Mouse (Mus musculus) midbrain, embryonic 16.5 days (tissue): ENCODE measurements around the gene Csf2rb. TPM values are rescaled to one million over a fixed set of nuclear protein-coding genes. Genes with fewer than 3 reads are reported as not detected.

ENCODE experiments used
- ATAC-seq: fragments of 200-750 bp; cut with Nextera tagmentation; 2 replicates; pipeline ENCODE4 v1.8.0; 2017; ENCODE audit warnings: moderate TSS enrichment
- H3K27ac ChIP-seq: fragments of 300-500 bp; sonication (generic); 2 replicates; pipeline ENCODE4 v1.5.1; 2014; ENCODE audit warnings: mild to moderate bottlenecking, low read length, mixed read lengths
- H3K27me3 ChIP-seq: fragments of 300-500 bp; sonication (generic); 2 replicates; pipeline ENCODE4 v1.6.1; 2014; ENCODE audit warnings: low read depth, low read length, mixed read lengths; ENCODE audit not compliant: control insufficient read depth, insufficient read depth
- H3K36me3 ChIP-seq: fragments of 300-500 bp; sonication (generic); 2 replicates; pipeline ENCODE4 v1.6.1; 2014; ENCODE audit warnings: mild to moderate bottlenecking, low read length, moderate library complexity, mixed read lengths; ENCODE audit not compliant: control insufficient read depth, insufficient read depth
- H3K4me1 ChIP-seq: fragments of 300-500 bp; sonication (generic); 2 replicates; pipeline ENCODE4 v1.6.1; 2014; ENCODE audit warnings: mild to moderate bottlenecking, low read length, mixed read lengths; ENCODE audit not compliant: control insufficient read depth, insufficient read depth
- H3K4me2 ChIP-seq: fragments of 300-500 bp; sonication (generic); 2 replicates; pipeline ENCODE4 v1.6.1; 2014; ENCODE audit warnings: mild to moderate bottlenecking, low read length, mixed read lengths
- H3K4me3 ChIP-seq: fragments of 300-500 bp; sonication (generic); 2 replicates; pipeline ENCODE4 v1.5.1; 2014; ENCODE audit warnings: low read depth, mild to moderate bottlenecking, low read length, moderate library complexity, mixed read lengths
- H3K9ac ChIP-seq: fragments of 300-500 bp; sonication (generic); 2 replicates; pipeline ENCODE4 v1.6.1; 2014; ENCODE audit warnings: low read depth, low read length, mixed read lengths
- H3K9me3 ChIP-seq: fragments of 300-500 bp; sonication (generic); replicated peaks from 2 replicates; pipeline ENCODE4 v1.6.1; 2014; ENCODE audit warnings: mild to moderate bottlenecking, low read length, mixed read lengths; ENCODE audit not compliant: control insufficient read depth, poor library complexity, severe bottlenecking
- WGBS: fragments of 180-500 bp; shearing (Covaris S2); extraction: QIAGEN DNeasy Blood & Tissue Kit; methylation state at CpG from one replicate; pipeline ENCODE4 v1.1.7; 2014; 5-methylcytosine and 5-hydroxymethylcytosine counted together
- polyA plus RNA-seq: library from polyadenylated mRNA; unstranded; fragments of >200 nt; fragmentation: Nextera tagmentation; extraction: Ambion mirVana; gene quantifications from 2 replicates; pipeline ENCODE4 v1.2.1, GENCODE M21; 2015

Gene Csf2rb
- polyA plus RNA-seq, 1 experiment from 2014 or later = 0.48 TPM

- no peak for ATAC-seq
- Histone ChIP-seq H3K36me3 (no peaks in the 10 kb centered on the region), H3K9ac (no peak overlapping the region)
Measured at GRCm38 (mm10) chr15:78365916-78366315, 40.4 kb downstream of the Csf2rb start.

GRCm38 (mm10) chr15:78366875-78367274 lies 41.3 kb downstream of the Csf2rb start:
- no peak for ATAC-seq
- WGBS = 80% methylated on average over 8 of the region's 8 CpGs
- H3K9ac ChIP-seq = no peak overlapping the region

More at GRCm38 (mm10) chr15:78365916-78366315, 40.4 kb downstream of the Csf2rb start:
- 81% methylated on average over 2 of the region's 2 CpGs for WGBS
- Histone ChIP-seq H3K27me3 (no peaks in the 10 kb centered on the region; the same call in 1 of the 2 replicates), H3K4me1 (no peaks in the 10 kb centered on the region), H3K4me3 (no peak overlapping the region), H3K27ac (no peak overlapping the region), H3K4me2 (no peak overlapping the region), H3K9me3 (0 out of 2 replicates have a peak, but pooled peaks cover 3% of the 10 kb centered on the region)

DNA sequence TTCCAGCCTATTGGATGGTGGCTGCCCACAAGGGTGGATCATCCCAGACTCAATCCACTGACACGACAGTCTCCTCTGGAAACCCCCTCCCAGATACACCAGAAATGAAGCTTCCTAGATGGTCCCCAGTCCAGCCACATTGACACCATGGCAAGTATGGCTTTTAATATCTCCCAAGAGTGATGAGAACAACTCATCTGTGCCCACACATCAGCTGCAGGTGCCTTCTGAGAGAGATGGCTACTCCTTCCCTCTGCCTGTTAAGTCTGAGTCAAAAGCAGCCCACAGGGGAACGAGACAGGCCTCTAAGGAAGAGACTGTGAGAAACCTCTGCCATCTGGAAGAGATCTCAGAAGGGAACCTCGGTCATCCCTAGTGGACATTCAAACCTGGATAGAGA lies 42.3 kb downstream of the Csf2rb start:
- Histone ChIP-seq H3K9me3 (no peaks in the 10 kb centered on the region), H3K4me2 (no peak overlapping the region), H3K27me3 (no peaks in the 10 kb centered on the region; the same call in 1 of the 2 replicates), H3K4me3 (no peak overlapping the region), H3K27ac (no peak overlapping the region), H3K9ac (no peak overlapping the region), H3K4me1 (no peaks in the 10 kb centered on the region), H3K36me3 (no peaks in the 10 kb centered on the region)
- WGBS = 75% methylated on average over 3 of the region's 3 CpGs
- no peak for ATAC-seq

More at GRCm38 (mm10) chr15:78366875-78367274, 41.3 kb downstream of the Csf2rb start:
- Histone ChIP-seq H3K4me3 (no peak overlapping the region), H3K36me3 (no peaks in the 10 kb centered on the region), H3K4me1 (no peaks in the 10 kb centered on the region), H3K27ac (no peak overlapping the region), H3K4me2 (no peak overlapping the region), H3K9me3 (0 out of 2 replicates have a peak, but pooled peaks cover 3% of the 10 kb centered on the region), H3K27me3 (no peaks in the 10 kb centered on the region; the same call in 1 of the 2 replicates)

GRCm38 (mm10) chr15:78368926-78369346 lies 43.4 kb downstream of the Csf2rb start:
- Histone ChIP-seq H3K4me3 (no peak overlapping the region), H3K36me3 (no peaks in the 10 kb centered on the region), H3K9me3 (no peaks in the 10 kb centered on the region), H3K4me2 (no peak overlapping the region), H3K9ac (no peak overlapping the region), H3K27ac (no peak overlapping the region), H3K4me1 (no peaks in the 10 kb centered on the region), H3K27me3 (no peaks in the 10 kb centered on the region; the same call in 1 of the 2 replicates)
- ATAC-seq = no peak
- WGBS = 15% methylated on average over 8 of the region's 8 CpGs

DNA sequence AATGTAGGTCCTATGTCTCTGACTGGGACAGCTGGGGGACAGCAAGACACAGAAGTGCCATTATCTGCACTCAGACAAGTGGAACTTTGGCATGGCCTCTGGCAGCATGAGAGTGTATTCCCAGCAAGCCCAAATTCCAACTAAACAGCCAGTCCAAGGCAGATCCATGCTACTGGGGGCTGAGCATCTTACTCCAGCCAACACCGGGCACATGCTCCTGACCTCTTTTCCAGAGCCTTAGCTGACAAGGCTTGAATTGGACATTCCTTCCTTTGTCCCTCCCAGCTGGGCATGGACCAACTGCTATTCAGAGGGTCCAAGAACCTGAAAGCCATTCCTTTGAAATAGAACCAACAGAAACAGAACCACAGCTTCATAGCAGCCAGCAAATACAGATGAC lies 44.1 kb downstream of the Csf2rb start:
- H3K9ac ChIP-seq = no peak overlapping the region
- H3K27me3 ChIP-seq = no peaks in the 10 kb centered on the region; the same call in 1 of the 2 replicates
- H3K4me2 ChIP-seq = no peak overlapping the region
- H3K9me3 ChIP-seq = no peaks in the 10 kb centered on the region
- WGBS = 36% methylated on average over 1 of the region's 1 CpGs
- H3K27ac ChIP-seq = no peak overlapping the region
- H3K4me3 ChIP-seq = no peak overlapping the region
- no peaks in the 10 kb centered on the region for H3K36me3 ChIP-seq
- H3K4me1 ChIP-seq = no peaks in the 10 kb centered on the region
- ATAC-seq = peak; percentile 54; the same call in 1 of the 2 replicates

GRCm38 (mm10) chr15:78372796-78373195 lies 47.2 kb downstream of the Csf2rb start:
- WGBS = 84% methylated on average over 3 of the region's 3 CpGs
- Histone ChIP-seq H3K36me3 (no peaks in the 10 kb centered on the region), H3K4me3 (no peak overlapping the region), H3K27ac (no peak overlapping the region), H3K9me3 (no peaks in the 10 kb centered on the region), H3K4me2 (no peak overlapping the region), H3K9ac (no peak overlapping the region), H3K27me3 (no peaks in the 10 kb centered on the region; the same call in 1 of the 2 replicates), H3K4me1 (no peaks in the 10 kb centered on the region)
- no peak for ATAC-seq

DNA sequence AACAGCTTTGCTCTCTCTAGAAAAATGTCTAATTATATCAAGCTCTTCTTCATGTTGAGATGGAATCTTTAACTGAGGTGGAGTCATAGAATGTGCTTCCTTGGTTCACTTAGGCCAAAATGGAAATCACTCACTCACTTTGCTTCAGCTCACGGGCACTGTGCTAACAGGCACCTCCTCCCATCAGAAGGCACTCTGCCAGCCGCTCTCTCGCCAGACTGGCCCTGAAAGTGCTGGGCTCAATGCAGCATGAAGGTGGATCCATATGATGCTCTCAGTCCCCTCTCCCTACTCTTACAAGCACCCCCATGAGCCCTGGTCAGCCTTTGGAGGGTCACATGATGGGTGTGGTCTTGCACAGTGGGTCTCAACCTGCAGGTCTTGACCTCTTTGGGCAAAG lies 48.7 kb downstream of the Csf2rb start:
- Histone ChIP-seq H3K36me3 (no peaks in the 10 kb centered on the region), H3K4me1 (no peaks in the 10 kb centered on the region), H3K4me3 (no peak overlapping the region), H3K27ac (no peak overlapping the region), H3K27me3 (no peaks in the 10 kb centered on the region), H3K9me3 (no peaks in the 10 kb centered on the region), H3K9ac (no peak overlapping the region), H3K4me2 (no peak overlapping the region)
- WGBS = 66% methylated on average over 3 of the region's 3 CpGs
- no peak for ATAC-seq

GRCm38 (mm10) chr15:78377859-78378258 lies 52.3 kb downstream of the Csf2rb start:
- Histone ChIP-seq H3K36me3 (no peaks in the 10 kb centered on the region), H3K4me2 (no peak overlapping the region), H3K27ac (no peak overlapping the region), H3K9me3 (no peaks in the 10 kb centered on the region), H3K4me3 (no peak overlapping the region), H3K9ac (no peak overlapping the region), H3K27me3 (no peaks in the 10 kb centered on the region), H3K4me1 (no peaks in the 10 kb centered on the region)
- WGBS = 89% methylated on average over 10 of the region's 10 CpGs
- ATAC-seq = no peak

DNA sequence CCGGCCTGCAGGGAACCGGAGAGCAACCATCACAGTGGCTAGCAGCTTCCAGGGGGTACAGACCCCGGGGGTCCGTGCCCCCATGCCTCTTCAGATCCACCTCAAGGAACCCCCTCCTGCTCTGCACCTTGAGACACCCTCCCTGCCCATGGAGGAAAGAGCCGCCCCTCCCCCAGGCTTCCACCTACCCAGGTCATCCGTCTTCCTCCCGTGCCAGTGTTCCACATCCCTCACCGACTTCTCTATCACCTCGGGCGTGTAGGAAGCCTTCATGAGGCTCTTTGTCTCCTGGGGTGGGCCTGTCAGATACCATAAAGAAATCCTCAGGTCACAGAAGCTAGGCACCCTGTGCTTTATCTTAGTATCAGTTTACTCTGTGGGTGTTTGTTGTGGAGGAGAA lies 53.0 kb downstream of the Csf2rb start:
- H3K4me1 ChIP-seq = no peaks in the 10 kb centered on the region
- no peaks in the 10 kb centered on the region for H3K27me3 ChIP-seq
- H3K4me3 ChIP-seq = no peak overlapping the region
- no peak overlapping the region for H3K27ac ChIP-seq
- ATAC-seq = no peak
- no peak overlapping the region for H3K9ac ChIP-seq
- 87% methylated on average over 10 of the region's 10 CpGs for WGBS
- H3K4me2 ChIP-seq = no peak overlapping the region
- H3K9me3 ChIP-seq = no peaks in the 10 kb centered on the region
- H3K36me3 ChIP-seq = no peaks in the 10 kb centered on the region
